In genomic region chr10:45335434-45336422, GRCm38 (mm10) we compare ENCODE assay signal across 8 mouse cellular contexts. TPM values are rescaled to one million over a fixed set of nuclear protein-coding genes. Genes with fewer than 3 reads are reported as not detected.
A peak's percentile ranks its signal among the peaks of the same experiment; 100 is the strongest.
DNase-seq lines count a peak whose midpoint lies in the region; ATAC-seq and TF ChIP-seq lines count a peak whose summit lies in the region.

Gene Bves (plus strand): TSS chr10:45335772.

- TF ChIP-seq CTCF in layer of hippocampus, adult 2 months (conservative IDR thresholded peaks at IDR 0.05) = no peak

- H3K36me3 ChIP-seq in lung, embryonic 16.5 days (ENCODE audit: control insufficient read depth, insufficient read depth, low read length) = no peaks in the 10 kb centered on the region
- H3K36me3 ChIP-seq in embryonic facial prominence, embryonic 12.5 days = no peaks in the 10 kb centered on the region
- H3K36me3 ChIP-seq in heart, embryonic 10.5 days = peaks cover 13% of the 10 kb centered on the region; the same call in 1 of the 2 replicates
- no peaks in the 10 kb centered on the region for H3K36me3 ChIP-seq in midbrain, embryonic 11.5 days (ENCODE audit: control insufficient read depth, insufficient read depth, low read length)

- peak; percentile 79 for ATAC-seq in lung, embryonic 16.5 days (ENCODE audit: low read depth)
- ATAC-seq in embryonic facial prominence, embryonic 12.5 days (ENCODE audit: insufficient number of reproducible peaks, insufficient read depth, low FRiP score, low TSS enrichment) = peak; percentile 81; the same call in 1 of the 2 replicates
- peak; percentile 87 for ATAC-seq in midbrain, embryonic 11.5 days (ENCODE audit: low FRiP score)

- WGBS in lung, embryonic 16.5 days = 2% methylated on average over 74 of the region's 116 CpGs
- WGBS in embryonic facial prominence, embryonic 12.5 days = 1% methylated on average over 64 of the region's 116 CpGs
- WGBS in heart, embryonic 10.5 days = 1% methylated on average over 114 of the region's 116 CpGs
- WGBS in midbrain, embryonic 11.5 days = under 1% methylated on average over 103 of the region's 116 CpGs

- peak within 1 kb of the TSS; percentile 85 for H3K4me2 ChIP-seq in lung, embryonic 16.5 days (ENCODE audit: low read depth, low read length)
- H3K4me2 ChIP-seq in embryonic facial prominence, embryonic 12.5 days (replicated peaks) = peak within 1 kb of the TSS; percentile 89
- peak within 1 kb of the TSS; percentile 91 for H3K4me2 ChIP-seq in midbrain, embryonic 11.5 days

- DNase-seq in lung, adult 18-20 months = no peak
- peak; percentile 91 for DNase-seq in heart, embryonic 10.5 days (ENCODE audit: low spot score)
- peak; percentile 24 to 51 for DNase-seq in layer of hippocampus, adult 2 months (ENCODE audit: low spot score in 2 of 2)
- DNase-seq in midbrain, embryonic 11.5 days (ENCODE audit: low spot score, missing footprints) = peak; percentile 94
- peak; percentile 49 for DNase-seq in skeletal muscle tissue, adult 2 months (ENCODE audit: low read depth, low spot score)
- no peak for DNase-seq in c-Kit-positive CD71-positive TER-119-positive erythroid progenitor cells, embryonic 14.5 days (ENCODE audit: low spot score)

- peak within 1 kb of the TSS; percentile 70 for H3K4me3 ChIP-seq in lung, embryonic 16.5 days (ENCODE audit: low read length)
- H3K4me3 ChIP-seq in embryonic facial prominence, embryonic 12.5 days = peak within 1 kb of the TSS; percentile 68
- peak within 1 kb of the TSS; percentile 79 for H3K4me3 ChIP-seq in heart, embryonic 10.5 days
- peak within 1 kb of the TSS; percentile 66 for H3K4me3 ChIP-seq in layer of hippocampus, adult 2 months
- H3K4me3 ChIP-seq in midbrain, embryonic 11.5 days (ENCODE audit: low read depth, low read length) = peak within 1 kb of the TSS; percentile 65

- peak within 1 kb of the TSS; percentile 70 for H3K9ac ChIP-seq in lung, embryonic 16.5 days (ENCODE audit: low read length)
- peak within 1 kb of the TSS; percentile 68 for H3K9ac ChIP-seq in embryonic facial prominence, embryonic 12.5 days
- peak within 1 kb of the TSS; percentile 74 for H3K9ac ChIP-seq in midbrain, embryonic 11.5 days (ENCODE audit: low read length)

- H3K4me1 ChIP-seq in lung, embryonic 16.5 days (replicated peaks; ENCODE audit: control insufficient read depth, insufficient read depth, low read length) = no peaks in the 10 kb centered on the region
- H3K4me1 ChIP-seq in embryonic facial prominence, embryonic 12.5 days = no peaks in the 10 kb centered on the region
- peaks cover 6% of the 10 kb centered on the region; the same call in 1 of the 2 replicates for H3K4me1 ChIP-seq in heart, embryonic 10.5 days
- H3K4me1 ChIP-seq in midbrain, embryonic 11.5 days (ENCODE audit: control insufficient read depth, insufficient read depth, low read length) = peaks cover 2% of the 10 kb centered on the region; the same call in 1 of the 2 replicates

- H3K27ac ChIP-seq in lung, embryonic 16.5 days (ENCODE audit: low read length) = no peak within 1 kb of the TSS
- H3K27ac ChIP-seq in embryonic facial prominence, embryonic 12.5 days = no peak within 1 kb of the TSS
- peak within 1 kb of the TSS; percentile 96 for H3K27ac ChIP-seq in heart, embryonic 10.5 days
- H3K27ac ChIP-seq in layer of hippocampus, adult 2 months = peak within 1 kb of the TSS; percentile 73; the same call in 1 of the 2 replicates
- no peak within 1 kb of the TSS for H3K27ac ChIP-seq in midbrain, embryonic 11.5 days (ENCODE audit: low read depth, low read length)

- no peaks in the 10 kb centered on the region for H3K9me3 ChIP-seq in lung, embryonic 16.5 days (ENCODE audit: control insufficient read depth, low read length)
- no peaks in the 10 kb centered on the region for H3K9me3 ChIP-seq in embryonic facial prominence, embryonic 12.5 days
- H3K9me3 ChIP-seq in heart, embryonic 10.5 days = no peaks in the 10 kb centered on the region
- H3K9me3 ChIP-seq in midbrain, embryonic 11.5 days (ENCODE audit: control insufficient read depth, low read length) = no peaks in the 10 kb centered on the region

- H3K27me3 ChIP-seq in lung, embryonic 16.5 days (ENCODE audit: control insufficient read depth, insufficient read depth, low read depth, low read length) = peaks cover 21% of the 10 kb centered on the region
- H3K27me3 ChIP-seq in embryonic facial prominence, embryonic 12.5 days = peaks cover 14% of the 10 kb centered on the region
- 0 out of 2 replicates have a peak, but pooled peaks cover 5% of the 10 kb centered on the region for H3K27me3 ChIP-seq in heart, embryonic 10.5 days (ENCODE audit: insufficient read depth, poor library complexity, severe bottlenecking)
- peaks cover 14% of the 10 kb centered on the region for H3K27me3 ChIP-seq in midbrain, embryonic 11.5 days (ENCODE audit: control insufficient read depth, insufficient read depth, low read length)

RNA-seq across cellular contexts. Expression of gene Bves, which starts in this region (rescaled TPM):
- 1.7 and 1.9 TPM in 2 replicates for polyA plus RNA-seq in lung, embryonic 16.5 days (2015; fragmentation: Nextera tagmentation; extraction: Ambion mirVana)
- polyA plus RNA-seq in embryonic facial prominence, embryonic 12.5 days (2016; fragmentation: Nextera tagmentation; extraction: Ambion mirVana) = 2.1 and 2.3 TPM in 2 replicates
- 32.6 and 52.1 TPM in 2 replicates for polyA plus RNA-seq in heart, embryonic 10.5 days (2016; fragmentation: Nextera tagmentation; extraction: Ambion mirVana)
- total RNA-seq in layer of hippocampus, adult 2 months (2021) = 1 to 10 TPM; 2.8 to 3.8 TPM
- 1.7 TPM in 2 replicates for polyA plus RNA-seq in midbrain, embryonic 11.5 days (2014; fragmentation: Nextera tagmentation; extraction: Ambion mirVana)

Comparison
In these comparisons a context has a peak if more than half of its experiments do, and no peak if none do; other contexts are left out.
1. RNA of gene Bves (polyA plus RNA-seq): 32.6 to 52.1 TPM in heart, embryonic 10.5 days; 2.1 to 2.3 TPM in embryonic facial prominence, embryonic 12.5 days, 1.7 TPM in midbrain, embryonic 11.5 days and 1.7 to 1.9 TPM in lung, embryonic 16.5 days; every median in the first group is over 10 times any median in the second.
2. H3K27ac ChIP-seq: peak in heart, embryonic 10.5 days (single experiment) and layer of hippocampus, adult 2 months (single experiment); none in lung, embryonic 16.5 days (single experiment), embryonic facial prominence, embryonic 12.5 days (single experiment) and midbrain, embryonic 11.5 days (single experiment).
3. DNase-seq: peak in heart, embryonic 10.5 days (single experiment), layer of hippocampus, adult 2 months (2 of 2), midbrain, embryonic 11.5 days (single experiment) and skeletal muscle tissue, adult 2 months (single experiment); none in lung, adult 18-20 months (0 of 2) and c-Kit-positive CD71-positive TER-119-positive erythroid progenitor cells, embryonic 14.5 days (single experiment).
4. Peak in every context shown above with its lines, with median percentiles within 50 percentile points of each other: ATAC-seq, H3K4me2 ChIP-seq, H3K4me3 ChIP-seq and H3K9ac ChIP-seq.